Mouse (Mus musculus): ENCODE results near the gene Tnxb. TPM values are rescaled to one million over a fixed set of nuclear protein-coding genes. Genes with fewer than 3 reads are reported as not detected.

The Tnxb gene
- polyA plus RNA-seq, 1 experiment from 2014 or later = 0.24 TPM

DNA sequence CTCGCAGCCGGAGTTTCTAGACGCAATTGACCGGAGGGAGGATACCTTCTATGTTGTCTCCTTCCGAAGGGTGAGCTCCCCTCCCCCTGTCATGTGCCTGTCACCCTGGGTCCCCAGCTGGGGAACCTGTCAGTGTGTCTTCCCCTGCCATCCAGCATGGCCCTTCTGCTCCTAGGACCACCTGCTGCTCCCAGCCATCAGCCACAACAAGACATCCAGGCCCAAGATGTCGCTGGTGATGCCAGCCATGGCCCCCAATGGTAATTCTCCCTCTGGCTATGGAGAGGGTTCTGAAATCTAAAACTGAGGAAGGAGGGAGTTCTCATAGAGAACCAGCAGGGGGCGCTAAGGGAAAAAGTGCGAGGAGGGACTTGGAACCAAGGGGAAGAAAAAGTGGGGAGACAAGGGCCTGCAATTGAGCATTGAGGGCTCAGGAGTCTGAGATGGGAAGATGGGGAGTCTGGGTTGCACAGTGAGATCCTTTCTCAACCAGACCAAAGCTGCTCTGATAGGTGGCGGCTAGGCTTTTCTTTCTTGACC is 16.5 kb upstream of the Tnxb start:
- H3K36me3 ChIP-seq (ENCODE audit: control insufficient read depth, insufficient read depth, low read length) = peaks cover 15% of the 10 kb centered on the region

DNA sequence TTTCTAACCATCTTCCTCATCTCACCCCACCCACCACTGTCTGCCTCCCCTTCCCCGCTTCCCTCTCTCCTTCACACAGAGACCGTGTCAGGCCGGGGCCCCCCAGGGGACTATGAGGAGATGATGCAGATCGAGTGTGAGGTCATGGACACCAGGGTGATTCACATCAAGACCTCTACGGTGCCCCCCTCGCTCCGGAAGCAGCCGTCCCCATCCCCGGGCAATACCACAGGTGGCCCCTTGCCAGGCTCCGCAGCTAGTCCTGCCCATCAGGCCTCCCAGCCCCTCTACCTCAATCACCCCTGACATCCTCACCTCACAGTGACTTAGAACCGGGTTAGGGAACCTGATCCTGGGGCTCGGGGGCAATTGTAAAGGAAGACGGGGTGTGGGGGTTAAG is 15.9 kb upstream of the Tnxb start:
- Histone ChIP-seq H3K9ac (ENCODE audit: low read depth, low read length) (no peak overlapping the region), H3K27ac (ENCODE audit: low read depth, low read length) (no peak overlapping the region), H3K4me1 (ENCODE audit: control insufficient read depth, insufficient read depth, low read length) (peaks cover 14% of the 10 kb centered on the region), H3K4me3 (ENCODE audit: low read depth, low read length) (no peak overlapping the region), H3K36me3 (ENCODE audit: control insufficient read depth, insufficient read depth, low read length) (peaks cover 15% of the 10 kb centered on the region), H3K27me3 (ENCODE audit: control insufficient read depth, insufficient read depth, low read length) (peaks cover 13% of the 10 kb centered on the region), H3K4me2 (no peak overlapping the region), H3K9me3 (replicated peaks; ENCODE audit: control insufficient read depth, low read length) (no peaks in the 10 kb centered on the region)
- ATAC-seq (replicated peaks; ENCODE audit: insufficient number of reproducible peaks, low FRiP score, low TSS enrichment) = no peak
- 91% methylated on average over 13 of the region's 13 CpGs for WGBS (ENCODE audit: insufficient replicate concordance)

More for the DNA sequence above, 16.5 kb upstream of the Tnxb start:
- H3K27me3 ChIP-seq (ENCODE audit: control insufficient read depth, insufficient read depth, low read length) = peaks cover 8% of the 10 kb centered on the region
- peaks cover 12% of the 10 kb centered on the region; the same call in 1 of the 2 replicates for H3K4me1 ChIP-seq (ENCODE audit: control insufficient read depth, insufficient read depth, low read length)
- H3K9me3 ChIP-seq (replicated peaks; ENCODE audit: control insufficient read depth, low read length) = no peaks in the 10 kb centered on the region
- H3K4me2 ChIP-seq = no peak overlapping the region
- 65% methylated on average over 9 of the region's 9 CpGs for WGBS (ENCODE audit: insufficient replicate concordance)
- H3K9ac ChIP-seq (ENCODE audit: low read depth, low read length) = no peak overlapping the region
- no peak overlapping the region for H3K27ac ChIP-seq (ENCODE audit: low read depth, low read length)
- H3K4me3 ChIP-seq (ENCODE audit: low read depth, low read length) = no peak overlapping the region
- no peak for ATAC-seq (replicated peaks; ENCODE audit: insufficient number of reproducible peaks, low FRiP score, low TSS enrichment)

DNA sequence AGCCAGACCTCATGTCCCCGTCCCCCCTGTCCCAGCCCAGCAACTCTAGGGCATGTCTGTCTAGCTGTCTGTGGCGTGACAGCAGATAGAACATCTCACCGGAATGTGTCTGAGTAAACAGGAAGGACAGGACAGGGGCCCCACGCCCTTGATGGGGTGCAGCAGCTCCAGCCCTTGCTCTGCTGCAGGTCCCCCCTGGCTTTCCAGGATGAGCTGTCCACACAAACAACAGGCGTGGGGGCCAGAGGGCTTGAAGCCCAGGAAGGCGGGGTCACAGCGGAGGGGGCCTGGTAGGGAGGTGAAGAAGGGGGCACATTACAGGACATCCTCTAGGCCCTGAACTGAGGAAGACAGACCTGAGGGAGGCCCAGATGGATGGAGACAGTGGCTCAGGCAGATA is 15.2 kb upstream of the Tnxb start:
- H3K27ac ChIP-seq (ENCODE audit: low read depth, low read length) = no peak overlapping the region
- peaks cover 17% of the 10 kb centered on the region for H3K4me1 ChIP-seq (ENCODE audit: control insufficient read depth, insufficient read depth, low read length)
- no peak overlapping the region for H3K4me2 ChIP-seq
- no peak overlapping the region for H3K9ac ChIP-seq (ENCODE audit: low read depth, low read length)
- H3K36me3 ChIP-seq (ENCODE audit: control insufficient read depth, insufficient read depth, low read length) = peaks cover 15% of the 10 kb centered on the region
- no peak overlapping the region for H3K4me3 ChIP-seq (ENCODE audit: low read depth, low read length)
- H3K9me3 ChIP-seq (replicated peaks; ENCODE audit: control insufficient read depth, low read length) = no peaks in the 10 kb centered on the region
- H3K27me3 ChIP-seq (ENCODE audit: control insufficient read depth, insufficient read depth, low read length) = peaks cover 19% of the 10 kb centered on the region
- WGBS (ENCODE audit: insufficient replicate concordance) = 70% methylated on average over 7 of the region's 7 CpGs
- peak; percentile 1; the same call in 1 of the 2 replicates for ATAC-seq (replicated peaks; ENCODE audit: insufficient number of reproducible peaks, low FRiP score, low TSS enrichment)

DNA sequence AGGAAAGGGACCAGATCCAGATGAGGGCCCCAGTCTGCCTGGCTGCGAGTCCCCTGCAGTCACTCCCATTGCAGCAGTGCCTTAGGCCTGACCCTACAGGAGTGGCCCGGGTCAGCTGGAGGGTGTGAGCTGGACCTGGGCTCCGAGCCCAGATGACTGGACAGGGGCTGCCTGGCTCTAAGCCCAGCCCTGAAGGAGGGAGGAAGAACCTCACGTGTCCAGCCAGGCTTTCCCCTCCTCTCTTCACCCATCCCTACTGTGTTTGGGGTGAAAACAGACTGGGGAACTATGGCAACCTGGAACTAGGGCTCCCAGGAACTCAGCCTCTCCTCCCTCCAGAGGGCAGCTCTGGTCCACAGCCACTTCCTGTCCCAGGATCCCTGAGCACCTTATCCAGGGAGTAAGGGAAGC is 14.7 kb upstream of the Tnxb start:
- Histone ChIP-seq H3K27ac (ENCODE audit: low read depth, low read length) (0 out of 2 replicates have a peak overlapping the region, but pooled peaks have one; percentile 35), H3K9ac (ENCODE audit: low read depth, low read length) (no peak overlapping the region), H3K4me2 (no peak overlapping the region), H3K4me3 (ENCODE audit: low read depth, low read length) (no peak overlapping the region), H3K9me3 (replicated peaks; ENCODE audit: control insufficient read depth, low read length) (no peaks in the 10 kb centered on the region), H3K27me3 (ENCODE audit: control insufficient read depth, insufficient read depth, low read length) (peaks cover 23% of the 10 kb centered on the region), H3K4me1 (ENCODE audit: control insufficient read depth, insufficient read depth, low read length) (peaks cover 17% of the 10 kb centered on the region), H3K36me3 (ENCODE audit: control insufficient read depth, insufficient read depth, low read length) (peaks cover 14% of the 10 kb centered on the region)
- ATAC-seq (replicated peaks; ENCODE audit: insufficient number of reproducible peaks, low FRiP score, low TSS enrichment) = peak; percentile 52; the same call in 1 of the 2 replicates
- WGBS (ENCODE audit: insufficient replicate concordance) = 39% methylated on average over 4 of the region's 4 CpGs

DNA sequence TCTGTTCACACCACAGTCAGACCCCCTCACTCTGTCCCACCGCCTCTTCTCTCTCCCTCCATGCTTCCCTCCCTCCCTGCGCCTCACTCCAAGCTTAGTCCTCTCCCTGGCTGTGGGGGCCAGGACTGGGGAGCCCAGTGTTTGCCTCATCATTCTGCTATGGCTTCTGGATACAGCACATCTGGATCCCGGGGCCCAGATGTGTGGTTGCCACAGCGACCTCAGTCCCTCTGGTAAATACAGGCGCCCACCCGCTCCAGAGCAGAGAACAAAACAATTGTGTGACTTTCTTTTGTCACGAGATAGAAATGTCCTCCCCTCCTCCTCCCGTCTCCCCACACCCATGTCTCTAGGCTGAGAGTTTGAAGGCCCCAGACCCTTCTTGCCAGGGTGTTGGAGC is 13.7 kb upstream of the Tnxb start:
- H3K4me1 ChIP-seq (ENCODE audit: control insufficient read depth, insufficient read depth, low read length) = peaks cover 21% of the 10 kb centered on the region

DNA sequence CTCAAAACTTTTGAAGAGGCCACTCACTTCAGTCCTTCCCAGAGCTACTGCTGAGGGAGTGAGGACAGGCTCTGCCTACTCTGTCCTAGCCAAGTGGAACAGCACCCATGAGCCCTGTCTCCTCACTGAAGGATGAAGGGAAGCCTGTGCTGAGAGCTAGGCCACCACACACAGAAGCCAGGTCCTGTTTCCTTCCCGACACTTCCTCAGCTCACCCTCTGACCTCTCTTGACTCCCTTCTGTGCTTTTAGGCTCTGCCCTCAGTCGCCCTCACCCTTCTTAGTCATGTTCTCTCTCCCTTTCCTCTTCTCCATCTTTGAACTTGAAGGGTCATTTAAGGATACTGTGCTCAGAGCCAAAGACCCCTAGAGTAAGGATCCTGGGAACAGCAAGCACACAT is 13.1 kb upstream of the Tnxb start:
- H3K36me3 ChIP-seq (ENCODE audit: control insufficient read depth, insufficient read depth, low read length) = peaks cover 4% of the 10 kb centered on the region; the same call in 1 of the 2 replicates
- no peak for ATAC-seq (replicated peaks; ENCODE audit: insufficient number of reproducible peaks, low FRiP score, low TSS enrichment)
- WGBS (ENCODE audit: insufficient replicate concordance) = 27% methylated on average over 2 of the region's 2 CpGs
- H3K9ac ChIP-seq (ENCODE audit: low read depth, low read length) = no peak overlapping the region
- peaks cover 29% of the 10 kb centered on the region for H3K27me3 ChIP-seq (ENCODE audit: control insufficient read depth, insufficient read depth, low read length)
- H3K9me3 ChIP-seq (replicated peaks; ENCODE audit: control insufficient read depth, low read length) = no peaks in the 10 kb centered on the region
- H3K4me2 ChIP-seq = no peak overlapping the region
- peaks cover 21% of the 10 kb centered on the region for H3K4me1 ChIP-seq (ENCODE audit: control insufficient read depth, insufficient read depth, low read length)
- no peak overlapping the region for H3K4me3 ChIP-seq (ENCODE audit: low read depth, low read length)
- no peak overlapping the region for H3K27ac ChIP-seq (ENCODE audit: low read depth, low read length)

More for the DNA sequence above, 13.7 kb upstream of the Tnxb start:
- Histone ChIP-seq H3K36me3 (ENCODE audit: control insufficient read depth, insufficient read depth, low read length) (peaks cover 9% of the 10 kb centered on the region; the same call in 1 of the 2 replicates), H3K27me3 (ENCODE audit: control insufficient read depth, insufficient read depth, low read length) (peaks cover 29% of the 10 kb centered on the region), H3K9me3 (replicated peaks; ENCODE audit: control insufficient read depth, low read length) (no peaks in the 10 kb centered on the region), H3K4me3 (ENCODE audit: low read depth, low read length) (no peak overlapping the region), H3K9ac (ENCODE audit: low read depth, low read length) (no peak overlapping the region), H3K27ac (ENCODE audit: low read depth, low read length) (no peak overlapping the region), H3K4me2 (no peak overlapping the region)
- WGBS (ENCODE audit: insufficient replicate concordance) = 64% methylated on average over 8 of the region's 8 CpGs
- ATAC-seq (replicated peaks; ENCODE audit: insufficient number of reproducible peaks, low FRiP score, low TSS enrichment) = no peak

DNA sequence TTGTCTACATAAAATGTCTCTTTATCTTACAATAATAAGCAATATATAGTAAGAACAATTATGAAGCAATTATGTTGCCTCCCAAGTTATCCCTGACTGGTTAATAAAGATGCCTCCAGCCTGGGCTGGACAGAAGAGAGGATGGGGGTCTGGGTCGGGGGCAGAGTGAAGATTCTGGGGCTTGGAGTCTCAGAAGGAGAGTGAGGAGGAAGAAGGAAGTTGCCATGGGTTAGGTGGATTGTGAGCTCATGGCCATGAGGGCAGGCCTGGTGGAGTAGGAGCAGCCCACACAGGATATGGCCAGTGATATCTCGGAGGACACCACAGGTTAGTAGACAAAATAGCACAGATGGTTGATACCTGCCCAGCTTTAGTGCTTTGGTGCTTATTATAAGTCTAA is 12.2 kb upstream of the Tnxb start:
- Histone ChIP-seq H3K27me3 (ENCODE audit: control insufficient read depth, insufficient read depth, low read length) (peaks cover 29% of the 10 kb centered on the region), H3K4me3 (ENCODE audit: low read depth, low read length) (no peak overlapping the region), H3K9ac (ENCODE audit: low read depth, low read length) (no peak overlapping the region), H3K36me3 (ENCODE audit: control insufficient read depth, insufficient read depth, low read length) (0 out of 2 replicates have a peak, but pooled peaks cover 2% of the 10 kb centered on the region), H3K9me3 (replicated peaks; ENCODE audit: control insufficient read depth, low read length) (no peaks in the 10 kb centered on the region), H3K27ac (ENCODE audit: low read depth, low read length) (no peak overlapping the region), H3K4me2 (no peak overlapping the region), H3K4me1 (ENCODE audit: control insufficient read depth, insufficient read depth, low read length) (peaks cover 21% of the 10 kb centered on the region)
- 75% methylated on average over 2 of the region's 2 CpGs for WGBS (ENCODE audit: insufficient replicate concordance)
- ATAC-seq (replicated peaks; ENCODE audit: insufficient number of reproducible peaks, low FRiP score, low TSS enrichment) = no peak

DNA sequence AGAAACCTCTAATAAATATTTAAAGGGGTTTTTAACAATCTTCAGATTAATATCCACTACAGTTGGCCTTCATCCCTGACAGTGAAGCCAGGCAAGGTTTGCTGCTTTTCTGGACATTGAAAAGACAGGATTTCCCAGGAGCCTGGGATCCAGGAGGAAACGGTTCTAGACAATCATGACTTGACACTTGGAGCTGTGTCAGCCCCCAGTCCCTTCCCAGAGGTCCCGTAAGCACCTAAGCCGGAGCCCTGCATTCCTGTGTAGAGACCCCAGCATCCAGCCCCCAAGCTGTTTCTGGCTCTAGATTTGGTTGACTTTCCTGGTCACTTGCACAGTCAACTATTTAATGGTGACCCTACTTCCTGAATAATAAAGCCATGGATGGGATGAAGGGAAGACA is 11.7 kb upstream of the Tnxb start:
- Histone ChIP-seq H3K36me3 (ENCODE audit: control insufficient read depth, insufficient read depth, low read length) (no peaks in the 10 kb centered on the region), H3K4me1 (ENCODE audit: control insufficient read depth, insufficient read depth, low read length) (peaks cover 21% of the 10 kb centered on the region), H3K4me2 (no peak overlapping the region), H3K9me3 (replicated peaks; ENCODE audit: control insufficient read depth, low read length) (no peaks in the 10 kb centered on the region), H3K9ac (ENCODE audit: low read depth, low read length) (no peak overlapping the region), H3K4me3 (ENCODE audit: low read depth, low read length) (no peak overlapping the region), H3K27ac (ENCODE audit: low read depth, low read length) (no peak overlapping the region), H3K27me3 (ENCODE audit: control insufficient read depth, insufficient read depth, low read length) (peaks cover 29% of the 10 kb centered on the region)
- WGBS (ENCODE audit: insufficient replicate concordance) = 74% methylated on average over 3 of the region's 3 CpGs
- no peak for ATAC-seq (replicated peaks; ENCODE audit: insufficient number of reproducible peaks, low FRiP score, low TSS enrichment)

Data from heart, embryonic 11.5 days (tissue).